Mouse (Mus musculus) erythroblast, embryonic 14.5 days (primary cell): ENCODE results near the gene Scamp5.

Experiments
- GATA1 ChIP-seq: IDR thresholded peaks from 2 replicates; pipeline ENCODE4 v1.6.1; 2012; ENCODE audit warnings: low read length, inconsistent platforms, mixed read lengths
- TAL1 ChIP-seq: IDR thresholded peaks from 3 replicates; pipeline ENCODE4 v1.6.1; 2012; ENCODE audit warnings: low read length, inconsistent platforms, mixed read lengths

DNA sequence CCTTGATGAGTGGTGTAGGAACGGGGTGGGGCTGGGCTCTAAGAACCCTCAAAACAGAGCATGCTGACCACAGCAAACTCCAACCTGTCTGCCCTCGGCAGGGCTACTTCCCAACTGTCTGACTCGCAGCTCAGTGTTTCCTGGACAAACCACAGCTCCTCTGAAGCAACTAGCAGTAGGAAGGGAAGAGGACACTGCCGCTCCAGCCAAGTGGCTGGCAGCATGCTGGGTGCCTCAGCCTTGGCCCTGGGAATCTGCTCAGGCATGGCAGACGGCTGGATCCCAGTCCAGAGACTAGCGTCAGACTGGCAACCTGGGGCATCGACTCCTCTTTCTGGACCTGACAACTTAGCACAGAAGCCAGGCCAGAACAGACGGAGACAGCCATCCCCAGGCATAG is 50.5 kb downstream of the Scamp5 start:
- TF ChIP-seq GATA1 = no peak
- TF ChIP-seq TAL1 = no peak
